Mouse (Mus musculus) megakaryocyte, embryonic 14.5 days (primary cell): Measurements from ENCODE around the gene Cpxm2.

Experiments
- FLI1 ChIP-seq: IDR thresholded peaks from 2 replicates; pipeline ENCODE4 v1.6.1; 2012; ENCODE audit warnings: low read length, inconsistent platforms, mixed read lengths
- GATA1 ChIP-seq: IDR thresholded peaks from 3 replicates; pipeline ENCODE4 v1.6.1; 2012; ENCODE audit warnings: mixed read lengths, low read length, inconsistent platforms, borderline replicate concordance

DNA sequence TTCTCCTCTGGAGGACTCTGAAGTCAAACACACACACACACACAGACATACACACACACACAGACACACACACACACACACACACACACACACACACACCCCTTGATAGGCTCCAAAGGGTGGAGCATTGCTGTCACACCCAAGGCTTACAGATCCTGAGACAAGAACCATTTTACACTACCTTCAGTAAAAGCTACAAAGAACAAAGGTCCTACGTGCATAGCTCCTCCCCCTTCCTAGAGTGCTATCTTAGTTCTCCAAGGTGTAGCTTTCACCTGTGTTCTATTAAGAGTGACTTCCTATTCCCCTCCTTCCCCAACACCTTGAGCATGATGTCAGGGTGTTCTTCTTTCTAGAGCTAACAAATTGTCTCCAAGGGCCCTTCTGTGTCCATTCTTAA is 78.7 kb downstream of the Cpxm2 start:
- TF ChIP-seq GATA1 (no peak), FLI1 (no peak)
